Mouse (Mus musculus): Measurements from ENCODE around the gene Mrpl10. TPM values are rescaled to one million over a fixed set of nuclear protein-coding genes. Genes with fewer than 3 reads are reported as not detected.

The Mrpl10 gene
- polyA plus RNA-seq, 1 experiment, result 66.0 TPM

- Histone ChIP-seq H3K27me3 (ENCODE audit: control insufficient read depth, insufficient read depth, insufficient read length) (no peaks in the 10 kb centered on the region), H3K36me3 (ENCODE audit: control insufficient read depth, insufficient read depth) (no peaks in the 10 kb centered on the region), H3ac (ENCODE audit: control insufficient read depth, insufficient read length) (no peak overlapping the region), H3K4me3 (no peak overlapping the region), H3K4me2 (ENCODE audit: low read depth) (peak overlapping the region; percentile 66), H3K79me2 (ENCODE audit: control insufficient read depth, insufficient read depth) (no peaks in the 10 kb centered on the region)
- no peak for TF ChIP-seq POLR2AphosphoS2 (IDR thresholded peaks at IDR 0.05; ENCODE audit: insufficient read length, low read depth)
- no peak for TF ChIP-seq TCF3 (IDR thresholded peaks at IDR 0.05; ENCODE audit: insufficient read length, low read depth)
- TF ChIP-seq MAX (IDR thresholded peaks at IDR 0.05; ENCODE audit: low read depth), result peak; percentile 22
- no peak for TF ChIP-seq MYOG (IDR thresholded peaks at IDR 0.05; ENCODE audit: control insufficient read depth in 1 of 3, insufficient read depth in 1 of 3, insufficient read length in 2 of 3, low read depth in 2 of 3)
Measured at GRCm38 (mm10) chr11:97083401-97084140, 42.2 kb downstream of the Mrpl10 start.

GRCm38 (mm10) chr11:97084821-97085505 is 43.6 kb downstream of the Mrpl10 start:
- Histone ChIP-seq H3K4me3 (no peak overlapping the region), H3K27me3 (ENCODE audit: control insufficient read depth, insufficient read depth, insufficient read length) (no peaks in the 10 kb centered on the region), H3ac (ENCODE audit: control insufficient read depth, insufficient read length) (no peak overlapping the region), H3K4me2 (ENCODE audit: low read depth) (no peak overlapping the region), H3K79me2 (ENCODE audit: control insufficient read depth, insufficient read depth) (no peaks in the 10 kb centered on the region), H3K36me3 (ENCODE audit: control insufficient read depth, insufficient read depth) (no peaks in the 10 kb centered on the region)
- TF ChIP-seq POLR2AphosphoS2 (IDR thresholded peaks at IDR 0.05; ENCODE audit: insufficient read length, low read depth), result no peak
- TF ChIP-seq MYOD1 (IDR thresholded peaks at IDR 0.05; ENCODE audit: control insufficient read depth in 1 of 3, insufficient read length in 2 of 3, low read depth in 2 of 3), result no peak
- TF ChIP-seq MYOG (IDR thresholded peaks at IDR 0.05; ENCODE audit: control insufficient read depth in 1 of 3, insufficient read depth in 1 of 3, insufficient read length in 2 of 3, low read depth in 2 of 3), result no peak
- no peak for TF ChIP-seq TCF12 (IDR thresholded peaks at IDR 0.05; ENCODE audit: insufficient read depth, poor library complexity, severe bottlenecking)
- no peak for TF ChIP-seq TCF3 (IDR thresholded peaks at IDR 0.05; ENCODE audit: insufficient read length, low read depth)
- no peak for TF ChIP-seq SRF (IDR thresholded peaks at IDR 0.05; ENCODE audit: control insufficient read depth, insufficient read length, low read depth)
- TF ChIP-seq CEBPB (IDR thresholded peaks at IDR 0.05; ENCODE audit: insufficient read depth, poor library complexity, severe bottlenecking), result no peak
- TF ChIP-seq REST (IDR thresholded peaks at IDR 0.05; ENCODE audit: insufficient read depth, insufficient read length), result no peak
- TF ChIP-seq POLR2A (IDR thresholded peaks at IDR 0.05; ENCODE audit: insufficient read length, low read depth), result no peak
- no peak for TF ChIP-seq MAX (IDR thresholded peaks at IDR 0.05; ENCODE audit: low read depth)
- TF ChIP-seq E2F4 (IDR thresholded peaks at IDR 0.05; ENCODE audit: insufficient read depth), result no peak
- no peak for TF ChIP-seq USF1 (IDR thresholded peaks at IDR 0.05; ENCODE audit: low read depth)

GRCm38 (mm10) chr11:97086365-97086764 is 45.0 kb downstream of the Mrpl10 start:
- H3K36me3 ChIP-seq (ENCODE audit: control insufficient read depth, insufficient read depth), result no peaks in the 10 kb centered on the region
- no peak overlapping the region for H3K4me2 ChIP-seq (ENCODE audit: low read depth)
- H3ac ChIP-seq (ENCODE audit: control insufficient read depth, insufficient read length), result no peak overlapping the region
- H3K27me3 ChIP-seq (ENCODE audit: control insufficient read depth, insufficient read depth, insufficient read length), result no peaks in the 10 kb centered on the region
- no peak overlapping the region for H3K4me3 ChIP-seq
- TF ChIP-seq E2F4 (IDR thresholded peaks at IDR 0.05; ENCODE audit: insufficient read depth), result no peak
- TF ChIP-seq POLR2A (IDR thresholded peaks at IDR 0.05; ENCODE audit: insufficient read length, low read depth), result no peak
- TF ChIP-seq TCF3 (IDR thresholded peaks at IDR 0.05; ENCODE audit: insufficient read length, low read depth), result no peak
- TF ChIP-seq MYOD1 (IDR thresholded peaks at IDR 0.05; ENCODE audit: control insufficient read depth in 1 of 3, insufficient read length in 2 of 3, low read depth in 2 of 3), result no peak
- TF ChIP-seq POLR2AphosphoS2 (IDR thresholded peaks at IDR 0.05; ENCODE audit: insufficient read length, low read depth), result no peak
- no peak for TF ChIP-seq USF1 (IDR thresholded peaks at IDR 0.05; ENCODE audit: low read depth)
- TF ChIP-seq MAX (IDR thresholded peaks at IDR 0.05; ENCODE audit: low read depth), result no peak
- TF ChIP-seq TCF12 (IDR thresholded peaks at IDR 0.05; ENCODE audit: insufficient read depth, poor library complexity, severe bottlenecking), result no peak
- no peak for TF ChIP-seq REST (IDR thresholded peaks at IDR 0.05; ENCODE audit: insufficient read depth, insufficient read length)
- TF ChIP-seq MYOG (IDR thresholded peaks at IDR 0.05; ENCODE audit: control insufficient read depth in 1 of 3, insufficient read depth in 1 of 3, insufficient read length in 2 of 3, low read depth in 2 of 3), result no peak
- no peak for TF ChIP-seq CEBPB (IDR thresholded peaks at IDR 0.05; ENCODE audit: insufficient read depth, poor library complexity, severe bottlenecking)
- no peak for TF ChIP-seq SRF (IDR thresholded peaks at IDR 0.05; ENCODE audit: control insufficient read depth, insufficient read length, low read depth)
- no peaks in the 10 kb centered on the region for H3K79me2 ChIP-seq (ENCODE audit: control insufficient read depth, insufficient read depth)

- Histone ChIP-seq H3K27me3 (ENCODE audit: control insufficient read depth, insufficient read depth, insufficient read length) (peaks cover 7% of the 10 kb centered on the region), H3K79me2 (ENCODE audit: control insufficient read depth, insufficient read depth) (no peaks in the 10 kb centered on the region), H3K36me3 (ENCODE audit: control insufficient read depth, insufficient read depth) (no peaks in the 10 kb centered on the region), H3ac (ENCODE audit: control insufficient read depth, insufficient read length) (no peak overlapping the region), H3K4me2 (ENCODE audit: low read depth) (no peak overlapping the region), H3K4me3 (no peak overlapping the region)
- TF ChIP-seq POLR2AphosphoS2 (IDR thresholded peaks at IDR 0.05; ENCODE audit: insufficient read length, low read depth) (no peak), REST (IDR thresholded peaks at IDR 0.05; ENCODE audit: insufficient read depth, insufficient read length) (no peak)
Measured at GRCm38 (mm10) chr11:97094600-97094999, 53.2 kb downstream of the Mrpl10 start.

GRCm38 (mm10) chr11:97098791-97099190 is 57.4 kb downstream of the Mrpl10 start:
- H3K36me3 ChIP-seq (ENCODE audit: control insufficient read depth, insufficient read depth), result no peaks in the 10 kb centered on the region
- H3K4me2 ChIP-seq (ENCODE audit: low read depth), result no peak overlapping the region
- TF ChIP-seq POLR2AphosphoS2 (IDR thresholded peaks at IDR 0.05; ENCODE audit: insufficient read length, low read depth), result no peak
- no peak for TF ChIP-seq REST (IDR thresholded peaks at IDR 0.05; ENCODE audit: insufficient read depth, insufficient read length)
- no peak for TF ChIP-seq MYOG (IDR thresholded peaks at IDR 0.05; ENCODE audit: control insufficient read depth in 1 of 3, insufficient read depth in 1 of 3, insufficient read length in 2 of 3, low read depth in 2 of 3)
- no peak for TF ChIP-seq POLR2A (IDR thresholded peaks at IDR 0.05; ENCODE audit: insufficient read length, low read depth)
- no peak for TF ChIP-seq USF1 (IDR thresholded peaks at IDR 0.05; ENCODE audit: low read depth)
- peaks cover 24% of the 10 kb centered on the region for H3K27me3 ChIP-seq (ENCODE audit: control insufficient read depth, insufficient read depth, insufficient read length)
- no peaks in the 10 kb centered on the region for H3K79me2 ChIP-seq (ENCODE audit: control insufficient read depth, insufficient read depth)
- no peak overlapping the region for H3K4me3 ChIP-seq
- no peak overlapping the region for H3ac ChIP-seq (ENCODE audit: control insufficient read depth, insufficient read length)

Other genes with a start within 250 kb of the Mrpl10 start
- gene Nfe2l1, start 211.6 kb upstream of the Mrpl10 start, polyA plus RNA-seq (2012; fragmentation: generic; extraction: Trizol), result 518 TPM
- gene Copz2, start 191.7 kb upstream of the Mrpl10 start, polyA plus RNA-seq (2012; fragmentation: generic; extraction: Trizol), result 120 TPM
- 65.8 TPM for gene Cdk5rap3, start 125.1 kb upstream of the Mrpl10 start, polyA plus RNA-seq (2012; fragmentation: generic; extraction: Trizol)
- gene Prr15l, start 113.5 kb upstream of the Mrpl10 start, polyA plus RNA-seq (2012; fragmentation: generic; extraction: Trizol), result 0.07 TPM
- gene Pnpo, start 97.6 kb upstream of the Mrpl10 start, polyA plus RNA-seq (2012; fragmentation: generic; extraction: Trizol), result 7.5 TPM
- gene Sp2, start 58.6 kb upstream of the Mrpl10 start, polyA plus RNA-seq (2012; fragmentation: generic; extraction: Trizol), result 11.5 TPM
- 6.0 TPM for gene Sp6, start 28.2 kb upstream of the Mrpl10 start, polyA plus RNA-seq (2012; fragmentation: generic; extraction: Trizol)
- 22.4 TPM for gene Scrn2, start 11.6 kb upstream of the Mrpl10 start, polyA plus RNA-seq (2012; fragmentation: generic; extraction: Trizol)
- 1.4 TPM for gene Lrrc46, start 153 bp upstream of the Mrpl10 start, polyA plus RNA-seq (2012; fragmentation: generic; extraction: Trizol)
- gene Osbpl7, start 9.1 kb downstream of the Mrpl10 start, polyA plus RNA-seq (2012; fragmentation: generic; extraction: Trizol), result 1.4 TPM
- not detected for gene Tbx21, start 73.8 kb downstream of the Mrpl10 start, polyA plus RNA-seq (2012; fragmentation: generic; extraction: Trizol)
- 0.22 TPM for gene Tbkbp1, start 109.9 kb downstream of the Mrpl10 start, polyA plus RNA-seq (2012; fragmentation: generic; extraction: Trizol)
- 103 TPM for gene Kpnb1, start 146.3 kb downstream of the Mrpl10 start, polyA plus RNA-seq (2012; fragmentation: generic; extraction: Trizol)
- gene Npepps, start 239.1 kb downstream of the Mrpl10 start, polyA plus RNA-seq (2012; fragmentation: generic; extraction: Trizol), result 45.6 TPM

Measured in myocyte (in vitro differentiated cells).